Mouse (Mus musculus) lung, adult 2 months (tissue): Measurements from ENCODE around the gene Gtf2h4. TPM values are rescaled to one million over a fixed set of nuclear protein-coding genes. Genes with fewer than 3 reads are reported as not detected.
A peak's percentile ranks its signal among the peaks of the same experiment; 100 is the strongest.

Experiments
- DNase-seq: peaks from one replicate; pipeline ENCODE4 v3.0.0; 2022
- H3K4me1 ChIP-seq: fragments of 200-500 bp; 2 replicates; pipeline ENCODE4 v1.6.1; 2011; ENCODE audit warnings: low read length; ENCODE audit not compliant: control insufficient read depth, insufficient read depth
- H3K4me3 ChIP-seq: fragments of 200-500 bp; replicated peaks from 2 replicates; pipeline ENCODE3; 2011; ENCODE audit warnings: low read depth, mild to moderate bottlenecking, control low read depth, low read length; ENCODE audit errors: extremely low read depth
- CTCF ChIP-seq: fragments of 200-500 bp; IDR thresholded peaks from 2 replicates; pipeline ENCODE4 v1.5.1; 2011; ENCODE audit warnings: mild to moderate bottlenecking, low read length, control low read depth; ENCODE audit not compliant: insufficient read depth
- POLR2A ChIP-seq: fragments of 200-500 bp; IDR thresholded peaks from 2 replicates; pipeline ENCODE4 v1.6.1; 2011; ENCODE audit warnings: low read depth, mild to moderate bottlenecking, control low read depth, low read length, borderline replicate concordance; ENCODE audit errors: extremely low read depth
- WGBS: fragments of 180-500 bp; shearing (Covaris S2); methylation state at CpG from one replicate; pipeline ENCODE4 v1.1.7; 2018; 5-methylcytosine and 5-hydroxymethylcytosine counted together
- polyA plus RNA-seq: library from polyadenylated mRNA; depleted of rRNA; stranded (reverse); fragments of >200 nt; gene quantifications from 2 replicates; pipeline ENCODE4 v1.2.3, GENCODE M21; 2012

Gtf2h4 gene
- polyA plus RNA-seq, 1 experiment: 22.5 TPM

- 39% methylated on average over 5 of the region's 5 CpGs for WGBS
- DNase-seq: no peak
- Histone ChIP-seq H3K4me3 (no peak overlapping the region), H3K4me1 (peaks cover 2% of the 10 kb centered on the region)
- TF ChIP-seq CTCF (no peak), POLR2A (no peak)
Measured at GRCm38 (mm10) chr17:35698501-35698883, 25.0 kb upstream of the Gtf2h4 start.

GRCm38 (mm10) chr17:35697759-35698500 lies 24.4 kb upstream of the Gtf2h4 start:
- no peak for DNase-seq
- Histone ChIP-seq H3K4me1 (peaks cover 2% of the 10 kb centered on the region), H3K4me3 (no peak overlapping the region)
- TF ChIP-seq POLR2A: no peak
- no peak for TF ChIP-seq CTCF
- WGBS: 18% methylated on average over 16 of the region's 16 CpGs

- TF ChIP-seq POLR2A: no peak
- TF ChIP-seq CTCF: no peak
- DNase-seq: no peak
- peaks cover 2% of the 10 kb centered on the region for H3K4me1 ChIP-seq
- H3K4me3 ChIP-seq: no peak overlapping the region
- WGBS: 18% methylated on average over 1 of the region's 1 CpGs
Measured at GRCm38 (mm10) chr17:35697429-35697758, 23.9 kb upstream of the Gtf2h4 start.

- no peak for DNase-seq
- no peak for TF ChIP-seq CTCF
- 33% methylated on average over 6 of the region's 6 CpGs for WGBS
- Histone ChIP-seq H3K4me3 (no peak overlapping the region), H3K4me1 (peaks cover 2% of the 10 kb centered on the region)
Measured at GRCm38 (mm10) chr17:35696691-35697090, 23.2 kb upstream of the Gtf2h4 start.

GRCm38 (mm10) chr17:35695289-35695688 lies 21.8 kb upstream of the Gtf2h4 start:
- WGBS: 90% methylated on average over 2 of the region's 2 CpGs
- 0 out of 2 replicates have a peak, but pooled peaks have one; percentile 13 for TF ChIP-seq CTCF
- TF ChIP-seq POLR2A: no peak
- H3K4me1 ChIP-seq: peaks cover 2% of the 10 kb centered on the region
- no peak overlapping the region for H3K4me3 ChIP-seq
- DNase-seq: no peak

- no peak for DNase-seq
- peaks cover 2% of the 10 kb centered on the region for H3K4me1 ChIP-seq
- WGBS: 89% methylated on average over 5 of the region's 5 CpGs
- TF ChIP-seq POLR2A (no peak), CTCF (no peak)
- no peak overlapping the region for H3K4me3 ChIP-seq
Measured at GRCm38 (mm10) chr17:35693906-35694305, 20.4 kb upstream of the Gtf2h4 start.

GRCm38 (mm10) chr17:35692368-35692767 lies 18.8 kb upstream of the Gtf2h4 start:
- no peak for DNase-seq
- 70% methylated on average over 4 of the region's 4 CpGs for WGBS
- Histone ChIP-seq H3K4me1 (peaks cover under 1% of the 10 kb centered on the region), H3K4me3 (no peak overlapping the region)
- TF ChIP-seq POLR2A: no peak
- no peak for TF ChIP-seq CTCF

GRCm38 (mm10) chr17:35691811-35692210 lies 18.3 kb upstream of the Gtf2h4 start:
- DNase-seq: no peak
- no peak overlapping the region for H3K4me3 ChIP-seq
- H3K4me1 ChIP-seq: no peaks in the 10 kb centered on the region
- WGBS: 69% methylated on average over 4 of the region's 4 CpGs
- TF ChIP-seq POLR2A (no peak), CTCF (no peak)

- Histone ChIP-seq H3K4me3 (no peak overlapping the region), H3K4me1 (no peaks in the 10 kb centered on the region)
- no peak for TF ChIP-seq POLR2A
- TF ChIP-seq CTCF: no peak
- WGBS: 84% methylated on average over 18 of the region's 18 CpGs
- no peak for DNase-seq
Measured at GRCm38 (mm10) chr17:35689936-35690645, 16.6 kb upstream of the Gtf2h4 start.
